Mouse (Mus musculus) kidney, postnatal 4 days (tissue): ENCODE data around the gene Wipi1.
A peak's percentile ranks its signal among the peaks of the same experiment; 100 is the strongest.

ENCODE experiments used
- DNase-seq, 2 experiments: peaks; one replicate each; pipeline ENCODE4 v3.0.0; 2021; ENCODE audit warnings: mixed read lengths in 2 of 2

The Wipi1 gene

GRCm38 (mm10) chr11:109616766-109617165, 5.0 kb upstream of the Wipi1 start:
- peak in 1 of 2 experiments; percentile 19 for DNase-seq

- no peak for DNase-seq
These were observed 4.6 kb upstream of the Wipi1 start for GRCm38 (mm10) chr11:109616352-109616751.

DNA sequence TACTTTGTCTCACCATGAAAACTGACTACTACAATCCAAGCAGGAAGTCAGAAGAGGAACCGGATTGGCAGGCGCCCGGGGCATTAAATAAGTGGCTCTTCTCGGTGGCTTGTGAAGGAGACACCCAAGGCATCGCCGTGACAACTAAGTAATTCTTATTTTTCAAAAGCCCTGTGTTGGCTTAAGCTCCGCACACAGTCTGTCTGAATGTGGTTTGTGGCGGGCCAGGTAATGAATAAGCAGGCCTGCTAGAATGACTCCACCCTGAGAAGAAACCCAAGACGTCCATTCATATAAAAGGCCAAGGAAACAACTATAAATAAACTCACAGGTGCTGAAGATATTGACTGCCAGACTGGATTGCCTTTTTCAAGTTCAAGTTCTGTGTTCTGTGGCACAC, 3.5 kb upstream of the Wipi1 start:
- DNase-seq = no peak

DNA sequence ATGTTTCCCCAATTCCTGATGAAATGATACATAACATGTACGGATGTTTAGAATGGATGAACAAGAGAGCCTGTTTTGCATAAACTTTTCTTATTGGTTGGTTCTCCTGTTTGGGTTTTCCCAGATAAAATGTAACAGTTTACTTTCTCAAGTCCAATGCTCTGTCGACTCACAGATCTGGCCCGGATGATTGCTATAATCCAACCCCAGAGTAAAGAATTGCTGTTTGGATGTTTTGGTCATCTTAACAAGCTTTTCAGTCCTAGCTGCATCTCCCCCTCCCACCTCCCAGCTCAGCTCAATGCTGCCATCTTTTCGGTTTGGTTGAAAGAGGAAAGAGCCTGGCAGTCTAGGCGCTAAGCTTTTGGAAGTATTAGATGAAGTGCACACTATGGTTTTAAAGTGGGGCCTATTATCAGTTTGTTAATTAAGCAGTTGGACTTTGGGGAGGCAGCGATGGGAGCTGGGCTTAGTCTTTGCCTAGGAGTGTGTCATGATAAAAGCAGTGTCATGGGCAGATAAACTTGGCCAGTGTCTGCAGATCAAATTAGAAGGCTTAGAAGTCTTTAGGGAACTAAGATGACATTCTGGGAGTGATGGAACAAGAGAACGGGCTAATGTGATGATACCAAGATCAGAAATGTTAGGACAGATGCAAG, 1.2 kb upstream of the Wipi1 start:
- DNase-seq = no peak

DNA sequence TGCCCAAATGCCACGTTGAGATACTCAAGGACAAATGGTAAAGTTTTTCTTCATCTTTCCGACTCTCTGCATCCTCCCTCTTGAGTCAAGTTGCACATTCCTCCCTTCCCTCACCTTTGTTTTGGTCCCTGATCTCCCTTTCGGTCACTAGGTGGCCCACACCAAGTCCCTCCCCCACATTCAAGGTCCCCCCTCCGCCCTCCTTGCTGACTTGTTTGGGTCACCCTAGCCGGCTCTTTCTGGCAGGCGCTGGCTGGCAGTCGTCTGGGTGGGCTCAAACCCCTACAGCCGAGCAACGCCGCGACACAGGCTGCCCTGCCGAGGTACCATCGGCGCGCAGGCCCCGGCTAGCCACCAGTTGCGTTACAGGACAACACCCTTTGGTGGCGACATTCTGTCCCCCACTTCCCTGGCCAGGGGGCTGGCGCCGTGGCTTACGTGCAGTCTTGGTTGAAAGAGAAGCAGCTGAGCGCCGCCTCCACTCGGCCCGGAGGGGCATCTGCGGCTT, 918 bp downstream of the Wipi1 start:
- no peak for DNase-seq

DNA sequence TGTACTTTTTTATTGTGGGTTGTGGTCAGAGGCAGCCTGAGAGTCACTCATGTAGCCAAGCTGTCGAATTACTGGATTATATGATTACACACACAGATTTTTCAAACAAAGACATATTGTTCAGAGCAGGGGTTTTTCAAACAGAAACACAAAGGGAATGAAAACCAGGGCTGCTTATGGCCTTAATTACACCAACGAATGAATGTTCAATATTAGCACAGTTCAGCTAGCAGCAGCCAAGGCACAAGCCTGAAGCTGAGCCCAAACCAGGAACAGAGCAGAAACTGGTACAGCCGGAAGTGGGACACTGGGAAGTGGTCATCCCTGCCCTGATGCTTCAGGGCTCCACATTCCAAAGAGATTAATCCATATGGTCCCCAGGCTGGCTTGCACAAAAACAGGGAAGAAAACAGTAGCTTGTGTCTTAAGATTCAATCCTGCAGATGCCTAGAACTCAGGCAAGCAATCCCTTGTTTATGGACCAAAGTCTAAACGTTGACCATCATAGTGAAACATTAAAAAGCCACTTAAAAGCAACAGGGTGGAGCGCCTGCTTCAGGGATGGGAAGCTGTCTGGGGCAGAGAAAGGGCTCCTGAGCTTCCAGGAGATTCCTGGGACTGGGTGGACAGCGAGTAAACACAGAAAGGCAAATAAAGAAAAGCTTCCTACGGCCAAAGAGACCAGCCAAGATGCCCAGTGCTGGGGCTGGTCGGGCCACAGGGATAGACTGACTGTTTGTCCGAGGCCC, 1.5 kb downstream of the Wipi1 start:
- no peak for DNase-seq

GRCm38 (mm10) chr11:109608976-109609625, 2.7 kb downstream of the Wipi1 start:
- no peak for DNase-seq

- no peak for DNase-seq
These were observed 4.2 kb downstream of the Wipi1 start for GRCm38 (mm10) chr11:109607600-109607999.

GRCm38 (mm10) chr11:109598778-109599570, 12.8 kb downstream of the Wipi1 start:
- DNase-seq = no peak

- DNase-seq = peak in 1 of 2 experiments; percentile 28
These were observed 17.0 kb downstream of the Wipi1 start for GRCm38 (mm10) chr11:109594761-109595160.

DNA sequence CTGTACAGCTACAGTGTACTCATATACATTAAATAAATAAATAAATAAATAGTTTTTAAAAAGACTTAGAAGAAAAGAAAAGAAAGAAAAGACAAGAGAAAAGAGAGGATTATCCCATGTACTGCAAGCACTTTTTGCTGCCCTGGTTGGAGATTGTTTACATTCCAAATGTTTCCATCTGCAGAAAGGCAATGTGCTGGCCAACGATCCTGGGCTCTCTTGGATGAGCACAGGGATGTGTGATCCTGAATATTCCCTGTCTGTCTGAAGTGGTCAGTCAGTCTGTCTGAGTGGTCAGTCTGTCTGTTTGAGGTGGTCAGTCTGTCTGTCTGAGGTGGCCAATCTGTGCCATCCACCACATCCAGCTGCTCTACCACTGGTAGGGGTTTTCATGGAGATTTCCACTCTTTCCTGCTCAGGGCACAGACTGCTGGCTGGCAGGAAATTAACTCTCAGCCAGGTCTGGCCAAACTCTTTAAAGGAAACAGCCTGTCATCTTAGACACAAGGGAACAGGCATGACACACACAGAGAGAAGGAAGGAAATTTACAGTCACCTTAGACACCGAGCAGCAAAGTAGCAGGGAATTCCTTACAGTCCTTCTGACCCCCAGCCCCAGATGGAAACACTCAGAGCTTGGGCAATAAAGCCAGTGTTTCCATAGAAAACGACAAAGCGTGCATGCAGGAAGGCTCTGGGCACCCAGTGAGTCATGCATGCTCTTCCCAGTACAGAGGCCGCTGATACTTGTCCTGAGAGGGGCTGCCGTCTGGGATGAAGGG, 18.4 kb downstream of the Wipi1 start:
- peak; percentile 64 to 67 for DNase-seq

DNA sequence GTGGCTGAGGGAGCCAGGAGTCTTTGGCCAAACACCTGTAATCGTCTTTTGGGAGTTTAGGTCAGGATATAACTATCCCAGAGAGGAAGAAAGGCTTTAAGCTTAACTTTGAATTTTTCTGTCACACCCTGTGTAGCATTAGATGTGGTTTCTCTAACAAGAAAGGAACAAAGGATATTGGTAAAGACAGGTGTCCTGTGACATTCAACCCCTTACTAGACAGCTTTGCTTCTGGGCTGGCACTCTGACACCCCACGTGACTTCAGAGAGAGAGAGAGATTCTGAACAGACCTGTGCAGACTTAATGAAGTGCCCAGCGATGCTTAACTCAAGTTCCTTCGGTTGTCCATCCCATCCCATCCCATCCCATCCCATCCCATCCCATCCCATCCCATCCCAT, 20.3 kb downstream of the Wipi1 start:
- no peak for DNase-seq

- DNase-seq = no peak
These were observed 21.8 kb downstream of the Wipi1 start for GRCm38 (mm10) chr11:109590012-109590411.

GRCm38 (mm10) chr11:109587638-109588374, 24.0 kb downstream of the Wipi1 start:
- peak; percentile 17 to 25 for DNase-seq

DNA sequence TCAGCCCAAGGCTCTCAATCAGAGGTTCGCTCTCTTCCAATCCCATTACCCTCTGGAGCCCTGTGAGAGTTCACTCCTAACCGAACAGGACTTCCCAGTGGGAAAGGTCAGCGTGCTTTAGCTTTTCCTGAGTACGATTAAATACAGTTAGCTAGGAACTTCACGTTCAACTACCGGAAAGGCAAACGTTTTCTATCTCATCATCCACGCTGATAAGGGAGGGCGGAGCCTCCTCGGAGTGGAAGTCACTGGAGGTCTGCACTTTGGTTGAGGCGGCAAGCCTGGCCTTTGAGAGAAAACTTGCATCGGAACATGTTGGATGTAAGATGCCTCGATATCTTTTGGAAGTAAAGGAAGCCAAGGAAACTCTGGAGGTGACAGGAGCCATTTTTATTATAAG, 24.7 kb downstream of the Wipi1 start:
- DNase-seq = no peak

DNA sequence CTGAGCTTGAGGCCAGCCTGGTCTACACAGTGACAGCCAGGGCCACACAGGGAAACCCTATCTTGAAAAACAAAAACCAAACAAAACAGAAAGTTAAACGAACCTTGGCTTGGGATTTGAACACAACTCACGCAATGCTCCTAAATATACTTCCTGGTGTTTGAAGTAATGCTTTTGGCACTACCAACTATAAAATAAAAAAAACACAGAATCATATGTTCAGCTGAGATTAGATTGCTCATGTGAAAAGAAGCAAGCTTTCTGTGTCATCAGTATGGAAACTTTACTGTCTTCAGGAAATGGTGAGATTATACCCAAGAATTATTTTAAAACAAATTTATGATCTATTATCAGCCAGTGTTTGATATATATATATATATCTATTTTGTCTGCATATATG, 25.3 kb downstream of the Wipi1 start:
- no peak for DNase-seq

- DNase-seq = peak; percentile 75 to 82
These were observed 26.7 kb downstream of the Wipi1 start for GRCm38 (mm10) chr11:109584843-109585713.

- DNase-seq = no peak
These were observed 27.8 kb downstream of the Wipi1 start for GRCm38 (mm10) chr11:109583986-109584385.

DNA sequence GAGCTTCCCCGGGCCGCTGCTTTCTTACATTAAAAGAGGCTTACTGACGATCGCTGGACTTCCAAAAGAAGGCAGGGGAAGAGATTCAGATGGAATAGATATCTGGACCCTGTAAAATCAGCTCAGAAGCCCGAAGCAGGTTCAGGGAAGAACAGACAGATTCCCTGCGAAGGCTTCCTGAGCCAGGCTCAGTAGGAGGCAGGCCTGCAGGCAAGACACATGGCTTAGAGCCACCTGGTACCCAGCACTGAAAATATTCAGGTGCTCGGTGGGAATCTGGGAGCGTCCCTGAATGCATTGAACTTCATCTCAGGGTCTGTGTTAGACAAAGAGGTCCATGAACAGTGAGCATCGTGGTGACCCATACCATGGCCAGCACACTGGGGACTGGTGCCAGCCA, 31.8 kb downstream of the Wipi1 start:
- DNase-seq = no peak

DNA sequence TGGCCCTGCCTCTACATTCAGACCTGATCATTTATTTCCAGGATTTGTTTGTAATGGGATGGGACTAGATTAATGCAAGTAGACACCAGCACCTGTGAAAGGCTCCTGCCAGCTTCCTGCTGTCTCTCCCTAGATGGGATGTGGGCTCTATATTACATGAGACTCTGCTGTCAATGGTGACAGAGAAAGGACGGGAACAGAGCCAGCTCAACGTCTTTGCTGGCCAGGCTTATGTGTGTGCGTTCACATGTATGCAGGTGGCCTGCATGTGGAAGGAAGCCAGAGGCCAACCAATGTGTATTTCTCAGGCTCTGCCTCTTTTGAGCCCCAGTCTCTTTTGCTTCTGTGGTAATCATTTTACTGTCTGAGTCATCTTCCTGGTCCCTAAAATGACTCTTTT, 33.2 kb downstream of the Wipi1 start:
- DNase-seq = no peak
